Mouse (Mus musculus): ENCODE results near the gene Arid1b. TPM values are rescaled to one million over a fixed set of nuclear protein-coding genes. Genes with fewer than 3 reads are reported as not detected.

Arid1b gene
- total RNA-seq, 2 experiments from 2014 or later, result 9.2 to 28.8 TPM

DNA sequence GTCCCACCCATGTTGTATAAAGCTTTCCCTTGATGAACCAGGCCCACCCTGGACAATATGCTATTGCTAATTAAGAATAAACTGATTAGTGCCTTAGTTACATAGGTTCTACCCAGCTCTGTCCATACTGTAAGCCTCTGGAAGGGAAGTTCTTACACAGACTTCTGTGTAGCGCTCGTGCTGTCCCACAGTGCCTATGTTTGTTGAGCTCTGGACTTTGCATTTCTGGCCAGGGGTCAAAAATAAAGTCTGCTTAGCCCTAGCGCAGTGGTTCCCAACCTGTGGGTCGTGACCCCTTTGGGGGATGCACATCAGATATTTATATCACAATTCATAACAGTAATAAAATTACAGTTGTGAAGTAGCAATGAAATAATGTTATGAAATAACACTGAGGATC, 221.2 kb downstream of the Arid1b start:
- ATAC-seq (replicated peaks; ENCODE audit: low FRiP score, low TSS enrichment, poor library complexity, severe bottlenecking), result no peak

DNA sequence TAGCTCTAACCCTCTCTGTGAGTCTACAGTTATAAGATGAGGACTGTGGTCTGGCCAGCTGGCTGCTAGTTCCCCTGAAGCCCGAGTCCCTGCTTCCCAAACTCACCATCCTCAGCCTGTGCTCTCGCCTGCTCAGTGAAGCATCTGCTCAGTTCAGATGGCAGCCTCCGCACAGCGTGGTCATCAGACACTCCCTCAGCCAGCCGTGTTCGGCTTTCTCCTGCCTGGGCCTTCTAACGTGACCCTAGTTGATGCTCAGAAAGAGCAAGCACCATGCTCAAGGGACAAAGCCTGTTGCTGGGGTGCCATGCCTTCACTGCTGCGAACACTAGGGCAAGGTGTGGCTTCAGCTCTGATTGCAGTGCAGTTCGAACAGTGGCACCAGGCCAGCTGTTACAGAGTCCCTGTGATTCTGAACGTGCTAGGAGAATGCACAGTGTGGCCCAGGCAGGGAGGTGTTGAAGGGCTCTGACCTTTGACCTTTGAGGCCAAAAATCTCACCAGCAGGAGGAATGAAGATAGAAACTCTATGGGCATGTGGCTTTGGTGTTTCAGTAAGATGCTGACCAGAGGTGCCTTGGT, 222.9 kb downstream of the Arid1b start:
- 0 out of 2 replicates have a peak, but pooled peaks have one; percentile 20 for ATAC-seq (replicated peaks; ENCODE audit: low FRiP score, low TSS enrichment, poor library complexity, severe bottlenecking)

DNA sequence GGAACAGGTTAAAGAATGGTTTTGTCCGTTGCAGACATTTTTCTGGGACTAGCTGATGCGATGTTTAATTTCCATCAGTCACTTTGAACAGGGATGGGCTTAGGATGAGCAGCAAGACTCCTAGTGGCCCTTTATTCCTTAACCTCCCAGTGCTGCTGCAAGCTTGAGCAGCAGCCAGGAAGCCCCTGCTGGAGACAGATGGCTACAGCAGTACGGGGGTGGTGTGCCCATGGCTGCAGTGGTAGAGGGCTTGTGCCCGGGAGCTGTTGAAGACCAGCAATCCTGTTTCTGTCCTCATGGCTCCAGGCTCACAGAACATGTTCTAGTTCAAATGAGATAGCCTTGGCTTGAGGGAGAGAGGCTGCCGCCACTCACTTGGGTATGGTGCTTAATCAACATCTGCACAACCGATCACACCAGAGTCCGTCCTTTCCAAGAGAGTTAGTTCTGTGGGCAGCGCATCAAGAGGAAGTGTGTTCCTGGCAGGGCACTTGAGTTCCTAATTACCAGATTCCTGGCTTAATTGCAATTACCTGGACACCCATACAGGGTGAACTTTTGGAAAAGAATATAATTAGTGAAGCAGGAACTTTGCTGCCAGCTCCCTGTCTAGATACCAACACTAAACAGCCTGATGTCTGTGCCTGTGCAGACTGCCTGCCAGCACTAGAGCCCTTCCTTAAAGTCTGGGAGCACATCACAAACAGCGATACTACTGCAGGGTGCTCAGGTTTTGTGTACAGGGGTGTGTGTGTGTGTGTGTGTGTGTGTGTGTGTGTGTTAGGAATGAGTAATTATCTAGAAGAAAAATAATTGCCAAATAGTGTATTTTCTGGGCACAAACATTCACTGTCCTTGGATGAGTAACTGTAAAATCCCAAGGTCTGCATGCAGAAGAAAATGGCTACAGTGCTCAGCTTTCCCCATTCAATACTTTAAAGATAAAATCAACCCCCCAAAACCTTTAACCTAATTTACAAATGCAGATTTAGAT, 224.0 kb downstream of the Arid1b start:
- ATAC-seq (replicated peaks; ENCODE audit: low FRiP score, low TSS enrichment, poor library complexity, severe bottlenecking), result peak; percentile 68

DNA sequence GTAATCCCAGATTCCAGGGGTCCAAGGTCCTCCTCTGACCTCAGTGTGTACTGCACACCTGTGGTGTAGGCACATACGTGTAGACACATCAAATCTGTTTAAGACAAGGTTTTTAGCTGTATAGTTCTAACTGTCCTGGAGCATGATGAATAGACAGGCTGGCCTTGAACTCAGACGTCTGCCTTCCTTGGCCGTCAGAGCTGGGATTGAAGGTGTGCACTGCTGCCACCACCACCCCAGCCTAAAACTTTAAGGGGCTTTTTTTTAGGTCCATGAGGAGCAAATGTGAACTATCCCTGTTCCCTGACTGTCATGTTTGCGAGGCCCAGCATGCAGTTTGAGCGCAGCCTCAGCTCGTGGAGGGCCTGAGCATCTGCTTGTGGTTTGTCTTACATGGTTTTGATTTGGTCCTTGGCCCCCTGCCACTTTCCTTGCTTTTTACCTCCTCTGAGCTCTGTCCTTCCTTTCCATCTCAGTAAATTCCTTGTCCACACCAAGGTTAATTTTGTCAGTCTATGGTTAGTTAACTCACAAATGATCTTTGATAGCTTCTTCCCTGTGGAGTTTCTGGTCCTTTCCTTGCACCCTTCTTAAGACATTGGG, 224.9 kb downstream of the Arid1b start:
- ATAC-seq (replicated peaks; ENCODE audit: low FRiP score, low TSS enrichment, poor library complexity, severe bottlenecking), result no peak

DNA sequence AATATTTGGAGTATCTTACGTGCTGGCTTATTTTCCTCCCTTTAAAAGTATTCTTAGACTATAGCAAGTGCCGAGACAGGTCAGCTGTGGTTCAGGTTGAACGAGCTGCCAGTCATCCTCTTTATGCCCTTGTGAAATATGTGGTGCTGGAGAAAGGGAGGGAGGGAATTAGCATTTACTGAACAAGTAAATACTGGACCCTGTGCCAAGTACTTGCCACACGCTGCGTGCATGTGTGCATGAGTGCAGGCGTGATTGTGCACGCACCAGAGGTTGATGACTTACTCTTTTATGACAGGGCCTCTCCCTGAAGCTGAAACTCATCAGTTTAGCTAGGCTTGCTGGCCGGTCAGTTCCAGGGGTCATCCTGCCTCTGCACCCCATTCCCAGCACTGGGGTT, 226.9 kb downstream of the Arid1b start:
- ATAC-seq (replicated peaks; ENCODE audit: low FRiP score, low TSS enrichment, poor library complexity, severe bottlenecking), result no peak

DNA sequence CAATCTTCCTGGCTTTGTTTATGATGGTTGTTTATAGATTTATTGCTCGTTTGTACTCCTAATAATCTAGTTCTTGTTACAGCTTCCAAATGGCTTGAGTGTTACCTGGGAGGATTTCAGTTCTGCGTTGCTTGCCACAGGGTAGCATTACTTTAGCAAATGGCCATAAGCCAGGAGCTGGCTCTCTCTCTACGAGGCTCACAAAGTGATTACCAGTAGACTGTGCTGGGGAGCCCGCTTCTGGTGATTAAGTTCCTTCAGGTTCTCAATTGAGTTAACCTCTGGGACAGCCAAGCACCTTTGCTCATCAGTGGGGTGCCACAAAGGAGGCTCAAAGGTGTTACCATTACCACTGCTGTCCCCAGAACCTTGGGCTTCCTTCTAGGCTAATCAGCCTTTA, 227.4 kb downstream of the Arid1b start:
- ATAC-seq (replicated peaks; ENCODE audit: low FRiP score, low TSS enrichment, poor library complexity, severe bottlenecking), result no peak

DNA sequence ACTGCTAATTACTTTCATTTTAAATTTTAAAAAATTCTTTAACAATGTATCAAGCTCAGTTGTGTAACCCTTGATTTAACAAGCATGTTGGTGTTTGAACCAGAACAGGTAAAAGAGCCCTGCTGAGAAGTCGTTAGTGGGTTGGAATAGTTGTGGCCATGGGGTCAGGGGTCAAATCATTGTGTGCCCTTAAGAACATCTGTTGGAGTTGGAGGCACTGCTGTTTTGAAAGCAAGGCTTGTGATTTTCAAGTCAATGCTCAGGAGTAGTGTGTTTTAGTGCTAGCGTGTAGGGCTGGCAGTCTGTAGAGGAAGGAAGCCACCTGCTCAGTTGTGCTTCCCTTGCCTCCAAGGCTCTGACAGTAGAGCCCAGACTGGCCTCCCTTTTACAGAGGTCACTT, 228.7 kb downstream of the Arid1b start:
- no peak for ATAC-seq (replicated peaks; ENCODE audit: low FRiP score, low TSS enrichment, poor library complexity, severe bottlenecking)

DNA sequence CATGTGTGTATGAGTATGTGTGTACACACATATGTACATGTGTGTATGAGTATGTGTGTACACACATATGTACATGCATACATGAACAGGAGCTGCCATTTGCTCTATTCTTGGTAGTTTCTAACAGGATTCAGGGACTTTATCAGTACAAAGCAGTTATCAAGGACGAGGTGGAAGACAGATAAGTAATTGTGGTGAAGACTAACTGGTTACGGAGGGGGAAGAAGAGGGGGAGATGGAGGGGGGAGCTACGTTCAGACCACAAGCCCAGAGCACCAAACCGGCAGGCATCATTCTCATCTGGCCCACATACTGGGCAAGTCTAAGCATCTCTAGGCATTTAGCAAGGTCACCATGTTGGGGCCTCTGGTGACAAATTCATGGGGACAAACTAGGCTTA, 230.8 kb downstream of the Arid1b start:
- peak; percentile 45 for ATAC-seq (replicated peaks; ENCODE audit: low FRiP score, low TSS enrichment, poor library complexity, severe bottlenecking)

DNA sequence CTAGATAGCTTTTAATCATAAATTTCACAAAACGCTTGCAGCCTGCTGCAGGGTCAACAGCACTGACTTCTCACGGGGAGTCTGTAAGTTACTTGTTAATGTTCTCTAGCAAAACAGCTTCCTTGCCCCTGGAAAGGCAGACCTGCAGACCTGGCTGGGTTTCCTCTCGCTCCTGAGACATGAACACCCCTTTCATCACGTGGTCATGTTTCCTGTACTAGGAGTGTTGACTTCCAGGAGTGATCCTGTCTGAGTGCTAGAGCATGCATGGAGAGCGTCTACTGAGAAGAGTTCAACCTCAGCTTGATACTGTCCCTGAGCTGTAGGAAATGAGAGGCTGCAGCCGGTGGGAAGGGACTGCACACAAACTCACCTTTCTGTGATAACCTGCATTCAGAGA, 233.0 kb downstream of the Arid1b start:
- ATAC-seq (replicated peaks; ENCODE audit: low FRiP score, low TSS enrichment, poor library complexity, severe bottlenecking), result no peak

DNA sequence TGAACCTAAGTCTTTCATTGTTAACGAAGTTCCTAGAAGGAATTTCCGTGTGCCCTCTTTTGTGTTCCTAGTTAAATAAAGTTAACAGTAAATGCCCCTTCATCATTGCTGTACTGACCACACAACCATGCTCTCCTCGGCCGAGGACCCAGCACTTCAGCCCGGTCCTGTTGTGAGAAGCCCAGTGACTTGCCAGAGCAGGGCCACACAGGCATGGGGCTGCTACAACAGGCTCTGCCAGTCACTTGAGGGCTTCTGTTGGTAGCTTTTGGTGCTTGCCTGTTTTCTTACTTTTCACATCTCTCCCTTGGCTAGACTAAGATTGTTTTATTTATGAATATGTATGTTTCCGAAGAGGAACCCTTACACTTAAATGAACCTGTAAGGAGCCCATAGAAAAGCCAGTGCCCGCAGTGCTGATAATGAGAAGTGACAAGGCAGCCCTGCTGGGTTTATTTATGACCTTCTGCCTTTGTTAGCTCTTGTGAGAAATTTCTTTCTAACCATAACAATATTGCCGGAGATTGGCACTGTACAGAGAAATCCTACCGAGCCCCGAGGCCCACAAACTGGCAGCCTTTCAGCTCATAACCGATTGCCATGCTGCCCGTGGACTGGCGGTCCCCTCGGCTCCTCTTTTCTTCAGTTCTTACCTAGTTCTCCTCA, 234.0 kb downstream of the Arid1b start:
- ATAC-seq (replicated peaks; ENCODE audit: low FRiP score, low TSS enrichment, poor library complexity, severe bottlenecking), result peak; percentile 28; the same call in 1 of the 2 replicates

DNA sequence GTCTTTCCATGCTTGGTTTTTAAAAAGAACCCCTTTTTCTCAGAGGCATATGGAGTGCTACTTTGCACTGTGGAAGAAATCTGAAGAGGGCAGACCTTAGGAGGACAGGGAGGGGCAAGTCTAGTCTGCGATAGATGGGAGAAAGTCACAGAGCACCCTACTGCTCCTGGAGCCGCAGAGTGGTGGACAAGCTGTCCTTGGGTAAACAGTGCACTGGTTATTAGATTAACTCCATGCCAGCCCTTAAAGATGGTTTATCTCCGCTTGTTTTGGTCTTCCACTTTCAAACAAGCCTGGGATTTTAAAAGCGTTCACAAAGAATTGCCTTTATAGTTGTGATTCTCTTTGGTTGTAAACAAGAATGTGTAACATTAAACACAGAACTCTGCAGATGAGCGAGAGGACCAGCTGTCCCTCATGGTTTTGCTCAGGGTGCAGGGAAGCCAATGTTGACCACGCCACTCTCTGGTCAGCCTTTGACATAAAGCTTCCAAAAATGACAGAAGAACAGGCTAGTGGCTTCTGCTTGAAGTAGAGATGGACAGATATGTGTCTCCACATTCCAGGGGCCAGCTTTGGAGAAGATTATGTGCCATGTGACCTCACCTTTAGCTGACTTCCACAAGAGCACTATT, 234.6 kb downstream of the Arid1b start:
- peak; percentile 31 for ATAC-seq (replicated peaks; ENCODE audit: low FRiP score, low TSS enrichment, poor library complexity, severe bottlenecking)

DNA sequence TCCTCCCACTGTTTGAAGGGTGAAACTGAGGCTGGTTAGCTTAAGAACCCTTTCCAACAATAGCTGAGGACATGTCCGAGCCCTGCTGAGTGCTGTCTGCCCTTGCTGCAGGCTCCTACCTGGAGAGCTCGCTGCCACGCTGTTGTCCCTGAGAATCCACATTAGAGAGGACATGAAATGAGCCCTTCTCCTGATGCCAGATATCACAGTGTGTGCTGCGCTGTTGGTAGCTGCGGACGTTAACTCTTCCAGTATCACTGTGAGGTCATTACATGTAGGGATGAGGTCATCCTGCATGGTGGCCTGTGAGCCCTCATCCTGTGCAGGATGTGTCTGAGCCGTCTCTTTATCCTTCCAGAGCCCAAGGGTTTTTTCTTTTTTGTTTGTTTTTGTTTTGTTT, 235.9 kb downstream of the Arid1b start:
- ATAC-seq (replicated peaks; ENCODE audit: low FRiP score, low TSS enrichment, poor library complexity, severe bottlenecking), result no peak

DNA sequence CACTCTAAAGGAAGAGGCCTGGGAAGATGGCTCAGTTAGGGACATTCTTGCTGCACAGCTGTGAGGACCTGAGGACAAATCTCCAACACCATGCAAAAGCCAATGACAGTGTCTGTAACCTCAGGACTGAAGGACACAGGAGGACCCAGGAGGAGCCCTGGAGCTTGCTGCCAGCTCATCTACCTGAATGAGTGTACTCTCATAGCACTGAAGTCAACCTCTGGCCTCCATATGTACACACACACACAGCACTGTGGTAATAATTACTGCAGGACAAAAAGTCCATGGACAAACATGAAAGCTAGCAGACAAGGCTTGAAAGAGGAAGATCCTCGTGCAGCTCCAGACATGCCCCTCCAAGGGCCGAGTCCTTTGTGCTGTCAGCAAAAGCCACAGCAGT, 238.0 kb downstream of the Arid1b start:
- ATAC-seq (replicated peaks; ENCODE audit: low FRiP score, low TSS enrichment, poor library complexity, severe bottlenecking), result no peak

DNA sequence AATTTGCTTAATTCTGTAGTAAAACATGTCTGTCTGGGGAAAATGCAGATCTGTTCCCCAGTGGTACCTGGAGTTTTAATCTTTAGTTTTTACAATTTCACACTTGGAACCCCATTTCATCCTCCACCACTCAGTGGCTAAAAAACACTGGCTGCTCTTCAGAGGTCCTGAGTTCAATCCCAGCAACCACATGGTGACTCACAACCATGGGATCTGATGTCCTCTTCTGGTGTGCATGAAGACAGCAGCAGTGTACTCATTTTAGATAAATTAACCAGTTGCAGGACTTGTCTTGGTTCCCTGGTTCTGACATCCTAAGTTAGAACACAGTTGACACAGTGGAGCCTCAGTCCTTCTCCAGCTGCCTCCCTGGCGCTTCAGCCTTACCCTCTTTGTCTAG, 239.9 kb downstream of the Arid1b start:
- ATAC-seq (replicated peaks; ENCODE audit: low FRiP score, low TSS enrichment, poor library complexity, severe bottlenecking), result no peak

DNA sequence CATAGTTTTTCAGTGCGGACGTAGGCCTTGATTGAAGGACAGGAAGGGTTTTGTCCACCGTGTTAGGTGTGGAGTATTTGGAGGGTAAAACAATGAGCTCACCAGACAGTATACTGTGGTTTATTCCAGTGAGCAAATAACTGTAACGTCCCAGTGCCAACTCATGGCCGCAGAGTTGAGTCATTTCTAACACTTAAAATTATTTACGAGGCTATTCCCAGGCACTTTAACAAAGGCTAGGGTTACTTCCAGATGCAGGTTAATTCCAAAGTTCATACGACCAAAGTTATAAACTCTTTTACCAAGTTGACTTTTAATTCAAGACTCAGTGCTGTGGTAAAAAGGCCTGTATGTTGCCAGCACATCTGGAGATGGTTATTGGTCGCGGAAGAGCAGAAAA, 240.9 kb downstream of the Arid1b start:
- ATAC-seq (replicated peaks; ENCODE audit: low FRiP score, low TSS enrichment, poor library complexity, severe bottlenecking), result no peak

DNA sequence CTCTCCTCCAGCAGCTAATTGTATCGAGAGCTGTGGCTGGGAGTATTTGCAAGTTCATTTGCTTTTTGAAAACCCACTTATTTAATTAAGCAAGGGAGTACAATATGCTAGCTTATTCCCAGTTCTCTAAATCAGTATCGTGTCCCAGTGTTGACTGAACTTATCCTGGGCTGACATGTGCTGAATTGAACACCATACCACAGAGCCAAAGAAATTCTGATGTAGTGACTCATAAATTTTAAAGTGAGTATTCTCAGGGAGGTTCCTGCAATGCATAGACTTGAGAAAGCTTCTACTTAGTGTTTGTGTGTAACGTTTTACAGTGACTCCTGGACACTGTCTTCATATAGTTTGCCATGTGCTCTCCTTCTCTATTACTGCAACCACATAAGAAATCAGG, 243.6 kb downstream of the Arid1b start:
- no peak for ATAC-seq (replicated peaks; ENCODE audit: low FRiP score, low TSS enrichment, poor library complexity, severe bottlenecking)

DNA sequence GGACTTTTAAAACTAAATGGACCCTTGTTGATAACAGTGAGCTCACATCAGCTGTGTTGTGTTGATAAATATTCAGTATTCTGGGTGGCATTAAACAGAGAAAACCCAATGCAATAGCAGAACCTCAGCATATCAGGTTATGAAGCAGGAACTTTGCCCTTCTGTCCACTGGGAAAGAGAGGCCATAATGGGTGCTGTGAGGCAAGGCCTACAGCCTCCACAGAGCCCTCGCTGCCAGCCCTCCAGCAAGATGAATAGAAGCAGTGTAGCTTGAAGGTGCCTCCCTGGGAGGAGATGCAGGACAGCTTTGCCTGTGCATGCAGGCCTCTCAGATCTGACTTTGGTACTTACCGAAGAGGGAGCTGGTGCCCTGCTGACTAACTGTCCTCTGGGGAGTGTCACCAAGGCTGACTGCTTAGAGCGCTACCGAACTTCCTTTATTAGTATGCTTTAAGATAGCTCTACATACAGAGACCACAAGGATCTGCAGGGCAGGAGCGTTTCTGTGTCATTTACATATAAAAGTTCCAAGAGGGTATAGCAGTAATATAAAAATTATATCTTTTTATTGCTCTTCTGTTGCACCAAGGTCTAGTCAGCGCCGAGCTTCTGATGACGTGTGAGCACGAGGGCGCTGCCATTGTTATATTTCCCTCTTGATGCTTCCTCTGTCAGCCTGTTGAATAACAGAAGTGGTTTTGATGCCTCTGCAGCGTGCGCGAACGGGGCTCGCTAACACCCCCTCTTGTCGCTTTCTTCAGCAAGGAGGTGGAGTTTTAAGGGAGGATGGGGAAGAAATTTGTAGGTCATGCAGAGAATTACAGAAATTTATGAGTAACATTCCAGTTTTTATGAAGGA, 244.5 kb downstream of the Arid1b start:
- peak; percentile 66 for ATAC-seq (replicated peaks; ENCODE audit: low FRiP score, low TSS enrichment, poor library complexity, severe bottlenecking)

DNA sequence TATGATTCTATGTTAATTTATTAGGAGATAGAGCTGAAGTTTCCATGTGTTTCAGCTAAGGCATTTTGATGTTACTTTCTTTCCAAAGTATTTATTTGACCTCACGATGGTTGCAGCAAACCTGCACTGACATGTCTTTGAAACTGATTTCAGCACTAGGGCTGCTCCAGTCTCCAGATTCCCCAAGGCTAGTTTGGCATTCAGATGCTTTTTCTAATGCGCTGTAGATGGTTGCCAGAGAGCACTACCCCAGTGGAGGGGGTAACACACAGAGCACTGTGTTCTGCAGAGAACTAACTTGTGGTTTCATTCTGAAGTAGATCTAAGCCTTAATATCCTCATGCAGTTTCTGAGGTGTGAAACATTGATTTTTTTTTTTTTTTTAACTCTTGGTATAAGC, 250.4 kb downstream of the Arid1b start:
- ATAC-seq (replicated peaks; ENCODE audit: low FRiP score, low TSS enrichment, poor library complexity, severe bottlenecking), result no peak

DNA sequence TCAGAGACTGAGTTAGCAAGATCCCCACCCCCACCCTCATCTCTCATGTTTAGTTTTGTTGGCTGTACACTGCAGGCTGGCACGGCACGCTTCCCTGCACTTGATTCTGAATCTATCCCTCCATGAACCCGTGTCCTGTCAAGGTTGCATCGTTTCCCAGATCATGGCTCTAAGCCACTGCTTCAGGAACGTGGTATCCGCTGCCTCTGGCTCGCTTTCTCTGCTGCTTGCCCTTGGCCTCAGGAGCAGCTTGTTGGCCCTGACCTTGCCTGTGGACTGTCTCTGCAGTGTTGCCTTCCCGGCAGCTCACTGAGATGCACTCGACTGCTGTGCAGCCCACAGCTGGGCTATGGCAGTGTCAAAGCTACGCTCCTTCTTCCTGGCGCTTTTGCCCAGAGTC, 252.6 kb downstream of the Arid1b start:
- no peak for ATAC-seq (replicated peaks; ENCODE audit: low FRiP score, low TSS enrichment, poor library complexity, severe bottlenecking)
